Mouse (Mus musculus): ENCODE results near the gene Pdcd7. TPM values are rescaled to one million over a fixed set of nuclear protein-coding genes. Genes with fewer than 3 reads are reported as not detected.

Pdcd7 gene
- total and polyA plus RNA-seq, 3 experiments: 22.8 to 34.5 TPM; not detected in 1

DNA sequence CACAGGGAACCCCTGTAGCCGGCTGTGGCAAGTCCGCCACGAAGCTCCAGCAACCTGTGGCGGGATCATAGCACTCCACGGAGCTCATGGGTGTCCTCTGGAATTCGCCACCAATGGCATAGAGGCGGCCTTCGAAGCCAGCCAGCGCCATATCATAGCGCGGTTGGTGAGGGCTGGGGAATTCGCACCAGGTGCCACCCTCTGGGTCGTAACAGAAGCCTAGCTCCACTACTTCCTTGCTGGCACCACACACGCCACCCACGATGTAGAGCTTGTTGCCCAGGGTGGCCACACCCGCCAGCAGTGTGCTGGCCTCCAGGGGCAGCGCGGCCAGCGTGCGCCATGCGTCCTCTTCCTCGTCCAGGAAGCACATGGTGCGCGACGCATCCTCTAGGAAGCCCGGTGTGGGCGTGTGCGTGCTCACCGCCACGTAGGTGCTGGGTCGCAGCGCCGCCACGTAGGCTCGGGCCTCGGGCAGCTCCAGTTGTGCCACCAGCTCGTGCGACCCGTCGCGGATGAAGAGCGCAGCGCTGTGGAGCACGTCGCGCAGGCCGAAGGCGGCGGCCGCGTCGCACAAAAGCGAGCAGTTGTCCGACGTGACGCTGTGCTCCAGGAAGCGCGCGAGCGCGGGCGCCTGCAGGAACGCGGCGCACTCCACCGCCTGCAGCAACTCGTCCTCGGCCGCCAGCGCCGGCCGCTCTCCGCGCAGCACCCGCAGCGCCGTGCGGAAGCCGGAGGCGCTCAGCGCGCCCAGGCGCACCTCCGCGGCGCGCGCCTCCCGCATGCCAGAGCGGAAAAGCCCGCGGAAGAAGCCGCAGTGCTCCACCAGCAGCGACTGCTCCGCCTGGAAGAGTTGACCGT, 45.1 kb downstream of the Pdcd7 start:
- TF ChIP-seq SIN3A (IDR thresholded peaks at IDR 0.05; ENCODE audit: low read length) (no peak), MEF2A (IDR thresholded peaks at IDR 0.05; ENCODE audit: extremely low read depth, insufficient replicate concordance, low read depth, low read length, poor library complexity, severe bottlenecking) (no peak), SMC3 (IDR thresholded peaks at IDR 0.05; ENCODE audit: low read depth, low read length) (no peak), RAD21 (IDR thresholded peaks at IDR 0.05; ENCODE audit: low read depth, low read length) (no peak), CHD1 (IDR thresholded peaks at IDR 0.05; ENCODE audit: low read depth, low read length) (no peak), TAL1 (IDR thresholded peaks at IDR 0.05; ENCODE audit: low read length) (no peak), ZNF384 (IDR thresholded peaks at IDR 0.05; ENCODE audit: low read depth, low read length) (no peak), POLR2AphosphoS2 (IDR thresholded peaks at IDR 0.05; ENCODE audit: low read length) (no peak), TCF12 (IDR thresholded peaks at IDR 0.05; ENCODE audit: low read depth, low read length) (no peak), E2F4 (IDR thresholded peaks at IDR 0.05; ENCODE audit: borderline replicate concordance, low read depth, low read length) (no peak), KAT2A (conservative IDR thresholded peaks at IDR 0.05; ENCODE audit: low read depth, low read length) (no peak), ZC3H11A (IDR thresholded peaks at IDR 0.05; ENCODE audit: low read depth, low read length) (no peak), UBTF (IDR thresholded peaks at IDR 0.05; ENCODE audit: borderline replicate concordance, insufficient read depth, low read depth, low read length) (no peak), TBP (IDR thresholded peaks at IDR 0.05; ENCODE audit: low read depth, low read length) (no peak), HCFC1 (IDR thresholded peaks at IDR 0.05; ENCODE audit: low read depth, low read length) (no peak), POLR2AphosphoS5 (IDR thresholded peaks at IDR 0.05; ENCODE audit: borderline replicate concordance, low read depth, low read length) (no peak), BHLHE40 (IDR thresholded peaks at IDR 0.05; ENCODE audit: borderline replicate concordance, low read depth, low read length) (no peak), GABPA (IDR thresholded peaks at IDR 0.05; ENCODE audit: low read depth, low read length) (no peak), MXI1 (IDR thresholded peaks at IDR 0.05; ENCODE audit: low read depth, low read length) (no peak), NELFE (IDR thresholded peaks at IDR 0.05; ENCODE audit: low read depth, low read length) (no peak)
- Histone ChIP-seq H3K27me3 (ENCODE audit: control insufficient read depth in 1 of 2, insufficient read depth in 2 of 2, low read length in 2 of 2) (no peaks in the 10 kb centered on the region), H3K9me3 (replicated peaks; ENCODE audit: insufficient read depth, low read length) (no peaks in the 10 kb centered on the region), H3K36me3 (ENCODE audit: control insufficient read depth in 1 of 2, insufficient read depth in 2 of 2, low read length in 2 of 2) (no peaks in the 10 kb centered on the region), H3K4me3 (ENCODE audit: control insufficient read depth in 1 of 2, insufficient read depth in 1 of 2, low read depth in 2 of 2, low read length in 2 of 2) (no peak overlapping the region), H3K9ac (ENCODE audit: control insufficient read depth, low read depth, low read length, poor library complexity, severe bottlenecking) (no peak overlapping the region), H3K4me1 (ENCODE audit: control insufficient read depth in 1 of 2, insufficient read depth in 2 of 2, low read length in 2 of 2) (no peaks in the 10 kb centered on the region), H3K27ac (ENCODE audit: control insufficient read depth, low read depth, low read length) (no peak overlapping the region), H3K79me2 (ENCODE audit: control insufficient read depth, insufficient read depth, low read length, poor library complexity) (no peaks in the 10 kb centered on the region)
- no peak for DNase-seq (ENCODE audit: low read depth, low spot score)

GRCm38 (mm10) chr9:65391613-65391964, 45.7 kb downstream of the Pdcd7 start, which contains the start of gene Kbtbd13:
Kbtbd13 (minus strand) TSS chr9:65391652.
- no peaks in the 10 kb centered on the region for H3K27me3 ChIP-seq (ENCODE audit: control insufficient read depth in 1 of 2, insufficient read depth in 2 of 2, low read length in 2 of 2)
- H3K36me3 ChIP-seq (ENCODE audit: control insufficient read depth in 1 of 2, insufficient read depth in 2 of 2, low read length in 2 of 2): no peaks in the 10 kb centered on the region
- no peak within 1 kb of the TSS for H3K9ac ChIP-seq (ENCODE audit: control insufficient read depth, low read depth, low read length, poor library complexity, severe bottlenecking)
- H3K4me3 ChIP-seq (ENCODE audit: control insufficient read depth in 1 of 2, insufficient read depth in 1 of 2, low read depth in 2 of 2, low read length in 2 of 2): no peak within 1 kb of the TSS
- DNase-seq (ENCODE audit: low read depth, low spot score): no peak
- no peaks in the 10 kb centered on the region for H3K79me2 ChIP-seq (ENCODE audit: control insufficient read depth, insufficient read depth, low read length, poor library complexity)
- H3K4me1 ChIP-seq (ENCODE audit: control insufficient read depth in 1 of 2, insufficient read depth in 2 of 2, low read length in 2 of 2): no peaks in the 10 kb centered on the region
- no peak for TF ChIP-seq ZMIZ1 (IDR thresholded peaks at IDR 0.05; ENCODE audit: low read depth, low read length)
- no peak for TF ChIP-seq CTCF (IDR thresholded peaks at IDR 0.05 in 2 of 3, conservative IDR thresholded peaks at IDR 0.05 in 1 of 3; ENCODE audit: control insufficient read depth in 1 of 3, insufficient read depth in 1 of 3, low read depth in 2 of 3, low read length in 3 of 3, poor library complexity in 1 of 3, severe bottlenecking in 1 of 3)
- TF ChIP-seq POLR2A (IDR thresholded peaks at IDR 0.05; ENCODE audit: control insufficient read depth in 1 of 2, insufficient read depth in 1 of 2, low read depth in 1 of 2, low read length in 2 of 2, poor library complexity in 1 of 2): no peak
- no peak for TF ChIP-seq MYB (IDR thresholded peaks at IDR 0.05; ENCODE audit: low read depth, low read length)
- TF ChIP-seq UBTF (IDR thresholded peaks at IDR 0.05; ENCODE audit: borderline replicate concordance, insufficient read depth, low read depth, low read length): no peak
- no peak for TF ChIP-seq E2F4 (IDR thresholded peaks at IDR 0.05; ENCODE audit: borderline replicate concordance, low read depth, low read length)
- no peak for TF ChIP-seq NRF1 (IDR thresholded peaks at IDR 0.05; ENCODE audit: insufficient read depth, low read depth, low read length, poor library complexity, severe bottlenecking)
- no peak for TF ChIP-seq RAD21 (IDR thresholded peaks at IDR 0.05; ENCODE audit: low read depth, low read length)
- H3K9me3 ChIP-seq (replicated peaks; ENCODE audit: insufficient read depth, low read length): no peaks in the 10 kb centered on the region
- no peak within 1 kb of the TSS for H3K27ac ChIP-seq (ENCODE audit: control insufficient read depth, low read depth, low read length)
